Mouse (Mus musculus): ENCODE results near the gene H2afv.
"Not testable (repeated sequence)": the region's sequence is repeated elsewhere in the genome, so short reads cannot be mapped to it uniquely, and the experiment has no call there.

The H2afv gene

GRCm38 (mm10) chr11:6414751-6415550 is 29.3 kb downstream of the H2afv start, which contains the start of gene Ppia:
Gene Ppia (plus strand): TSS chr11:6415443.
- no peak for DNase-seq

DNA sequence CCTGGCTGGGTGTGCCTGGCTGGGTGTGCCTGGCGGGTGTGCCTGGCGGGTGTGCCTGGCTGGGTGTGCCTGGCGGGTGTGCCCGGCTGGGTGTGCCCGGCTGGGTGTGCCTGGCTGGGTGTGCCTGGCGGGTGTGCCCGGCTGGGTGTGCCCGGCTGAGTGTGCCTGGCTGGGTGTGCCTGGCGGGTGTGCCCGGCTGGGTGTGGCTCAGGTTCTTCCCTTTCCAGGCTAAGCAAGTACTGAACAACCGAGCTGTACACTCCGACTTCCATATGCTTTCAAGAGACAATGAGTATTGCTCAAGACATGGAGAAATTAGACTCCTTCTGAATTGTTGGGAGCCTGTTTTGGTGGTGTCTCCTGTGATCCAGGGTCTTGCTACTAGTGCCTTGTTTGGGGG is 31.0 kb downstream of the H2afv start:
- no peak for DNase-seq

DNA sequence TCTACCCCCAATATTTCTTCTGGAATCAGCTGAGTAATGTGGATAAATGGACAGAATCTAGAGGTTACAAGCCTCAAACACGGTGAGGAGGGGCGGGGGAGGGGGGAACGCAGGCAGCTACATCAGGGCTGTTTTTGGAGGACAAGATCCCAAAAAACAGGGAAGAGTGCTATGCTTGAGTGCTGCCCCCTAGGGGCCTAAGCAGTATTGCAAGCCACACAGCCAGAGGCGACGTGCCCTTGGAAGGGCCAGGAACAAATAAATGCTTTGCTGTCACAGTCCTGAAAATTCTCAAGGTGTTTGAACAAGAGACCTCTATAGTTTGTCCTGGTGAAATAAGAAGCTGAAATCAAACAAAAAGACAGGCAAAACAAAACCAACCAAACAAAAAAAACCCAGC is 32.6 kb downstream of the H2afv start:
- peak; percentile 80 for DNase-seq

DNA sequence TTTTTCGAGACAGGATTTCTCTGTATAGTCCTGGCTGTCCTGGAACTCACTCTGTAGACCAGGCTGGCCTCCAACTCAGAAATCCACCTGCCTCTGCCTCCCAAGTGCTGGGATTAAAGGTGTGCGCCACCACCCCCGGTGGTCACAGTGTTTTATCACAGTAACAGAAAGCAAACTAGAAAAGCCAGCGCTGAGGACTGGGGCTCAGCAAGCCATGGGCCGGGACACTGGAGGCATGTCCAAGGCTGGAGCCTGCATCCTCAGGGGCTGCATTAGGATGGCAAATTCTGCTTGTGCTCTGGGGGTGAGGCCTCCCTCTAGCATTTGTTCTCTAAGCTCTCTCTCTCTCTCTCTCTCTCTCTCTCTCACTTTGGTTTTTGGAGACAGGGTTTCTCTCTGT is 33.5 kb downstream of the H2afv start:
- not testable (repeated sequence) for DNase-seq

- peak; percentile 10 for DNase-seq
These were observed 34.1 kb downstream of the H2afv start for GRCm38 (mm10) chr11:6410050-6410602.

DNA sequence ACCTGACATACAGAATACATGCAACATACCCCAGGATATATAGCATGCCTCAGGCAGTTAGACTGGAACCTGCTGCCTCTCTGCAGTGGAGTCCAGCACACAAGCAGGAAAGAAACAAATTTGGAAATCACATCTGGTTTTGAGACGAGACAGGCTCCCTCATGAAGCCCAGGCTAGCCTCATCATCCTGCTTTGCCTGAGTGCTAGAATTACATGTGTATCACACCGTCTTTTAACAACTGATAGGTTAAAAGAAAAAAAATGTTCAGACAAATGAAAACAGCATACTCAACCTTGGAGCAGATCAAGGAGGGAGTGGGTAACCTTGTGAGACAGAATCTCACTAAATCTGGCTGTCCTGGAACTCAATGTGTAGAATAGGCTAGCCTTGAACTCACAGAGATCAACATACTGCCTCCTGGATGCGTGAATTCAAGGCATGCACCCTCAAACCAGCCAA is 37.1 kb downstream of the H2afv start:
- DNase-seq = no peak

- no peak for DNase-seq
These were observed 37.7 kb downstream of the H2afv start for GRCm38 (mm10) chr11:6406251-6407161.

DNA sequence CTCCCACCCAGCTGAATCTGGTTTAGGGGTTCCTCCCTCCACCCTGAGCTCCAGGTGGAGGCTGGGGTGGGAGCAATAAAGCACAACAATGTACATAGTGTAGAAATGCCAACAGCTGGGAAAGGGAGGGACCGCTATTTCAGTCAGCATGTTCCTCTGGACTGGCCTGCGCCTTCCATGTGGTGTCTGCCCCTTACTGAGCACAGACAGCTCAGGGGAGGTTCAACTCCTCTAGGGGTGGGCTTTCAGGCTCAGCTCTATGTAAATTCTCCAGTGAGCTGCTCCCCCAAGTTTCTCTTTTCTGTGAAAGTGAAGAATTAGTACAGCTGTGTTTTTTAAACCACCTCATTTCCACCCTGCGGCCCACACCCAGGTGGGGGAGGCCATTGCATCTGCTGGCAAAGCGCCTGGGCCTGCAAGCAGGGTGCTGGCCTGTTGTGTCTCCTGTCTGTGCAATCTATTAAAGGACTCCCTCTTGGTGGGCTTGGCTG is 38.6 kb downstream of the H2afv start:
- DNase-seq = no peak

DNA sequence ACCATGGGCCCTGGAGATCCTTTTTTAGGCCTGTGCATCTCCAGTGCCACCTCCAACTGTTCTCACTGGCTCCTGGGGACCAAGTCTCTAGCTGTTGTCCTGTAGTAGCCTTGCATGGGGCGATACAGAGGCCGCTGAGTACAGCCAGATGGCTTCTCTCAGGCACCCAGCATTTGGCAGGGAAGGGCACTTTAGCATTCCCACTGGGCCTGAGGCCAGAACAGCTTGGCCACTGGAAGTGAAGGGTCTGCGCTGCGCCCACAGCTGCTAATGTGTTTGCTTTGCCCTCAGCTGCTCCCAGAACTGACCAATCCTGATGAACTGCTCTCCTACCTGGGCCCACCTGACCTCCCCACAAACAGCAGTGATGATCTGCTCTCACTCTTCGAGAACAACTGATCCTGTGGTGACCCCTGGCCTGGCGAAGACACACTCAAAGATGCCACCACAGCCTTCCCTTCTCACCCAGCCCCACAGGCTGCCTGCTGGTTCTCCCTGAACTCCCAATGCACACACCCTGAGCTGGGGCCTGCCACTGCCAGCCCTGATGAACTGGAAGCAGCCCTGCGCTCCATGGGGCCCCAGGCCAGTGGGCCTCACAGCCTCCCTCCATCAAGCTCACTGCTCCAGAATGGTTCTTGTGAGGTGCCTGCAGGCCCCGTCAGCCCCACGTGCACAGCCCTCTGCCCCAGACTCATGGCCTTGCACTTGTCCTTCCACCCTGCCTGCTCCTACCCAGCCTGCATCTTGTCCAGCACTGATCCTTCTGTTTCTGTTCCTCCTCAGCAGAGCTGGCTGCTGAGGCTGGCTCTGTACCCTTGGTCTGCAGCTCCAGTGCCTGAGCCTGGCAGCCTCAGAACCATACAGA is 39.3 kb downstream of the H2afv start:
- DNase-seq = no peak

DNA sequence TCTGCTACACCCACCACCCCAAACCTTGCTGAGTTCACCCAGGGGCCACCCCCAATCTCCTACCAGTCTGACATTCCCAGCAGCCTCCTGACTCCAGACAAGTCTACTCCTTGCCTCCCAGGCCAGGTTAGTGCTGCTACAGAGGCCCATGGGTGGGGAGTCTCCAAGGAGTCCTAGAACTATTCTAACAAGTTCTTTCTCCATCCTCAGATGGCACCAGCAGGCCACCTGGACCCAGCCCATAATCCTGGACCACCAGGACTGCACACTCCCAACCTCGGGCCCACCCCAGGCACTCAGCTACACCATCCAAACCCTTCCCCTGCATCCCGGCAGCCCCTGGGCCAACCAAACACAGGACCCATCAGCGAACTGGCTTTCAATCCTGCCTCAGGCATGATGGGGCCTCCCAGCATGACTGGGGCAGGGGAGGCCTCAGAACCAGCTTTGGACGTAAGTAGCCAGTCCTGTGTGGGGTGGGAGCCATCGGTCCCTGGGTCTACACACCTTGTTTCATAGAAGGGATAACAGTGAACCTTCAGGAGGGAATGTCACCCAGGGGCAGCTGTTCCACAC is 40.3 kb downstream of the H2afv start:
- no peak for DNase-seq

DNA sequence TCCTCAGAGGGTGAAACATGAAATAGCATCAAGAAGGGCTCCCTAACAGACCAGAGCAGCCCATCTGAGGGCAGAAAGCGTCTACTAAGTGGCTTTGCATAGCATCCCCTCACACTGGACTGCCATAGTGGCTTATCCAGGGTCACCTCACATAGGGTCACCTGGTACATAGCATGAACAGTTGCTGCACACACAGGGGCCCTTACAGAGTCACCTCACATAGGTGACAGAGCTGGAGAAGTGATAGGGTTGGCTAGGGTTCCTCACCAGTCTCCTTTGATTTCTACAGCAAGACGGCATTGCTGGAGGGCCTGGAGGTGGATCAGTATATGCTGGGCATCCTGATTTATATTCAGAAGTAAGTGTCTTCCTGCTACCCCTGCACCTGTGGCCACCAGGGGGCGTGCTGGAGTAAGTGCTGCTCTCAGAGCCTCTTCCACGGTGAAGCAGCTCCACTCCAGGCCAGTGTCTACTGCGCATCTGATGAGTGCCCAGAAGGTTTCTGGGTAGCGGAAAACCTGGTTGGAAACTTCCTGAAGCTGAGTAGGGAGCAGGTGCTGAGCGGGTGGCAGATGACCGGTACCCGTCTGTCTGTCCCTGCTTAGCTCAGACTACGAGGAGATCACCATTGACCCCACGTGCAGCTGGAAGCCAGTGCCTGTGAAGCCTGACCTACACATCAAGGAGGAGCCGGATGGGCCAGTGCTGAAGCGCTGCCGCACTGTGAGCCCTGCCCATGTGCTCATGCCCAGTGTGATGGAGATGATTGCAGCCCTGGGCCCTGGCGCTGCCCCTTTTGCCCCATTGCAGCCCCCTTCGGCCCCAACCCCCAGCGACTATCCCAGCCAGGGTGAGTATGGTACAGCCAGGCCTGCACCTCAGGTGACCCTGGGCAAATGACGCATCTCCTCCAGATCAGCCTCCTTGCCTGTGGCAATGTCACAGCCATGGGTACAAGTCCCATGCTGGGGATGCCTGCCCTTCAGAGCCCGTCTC is 41.4 kb downstream of the H2afv start:
- peak; percentile 65 for DNase-seq

DNA sequence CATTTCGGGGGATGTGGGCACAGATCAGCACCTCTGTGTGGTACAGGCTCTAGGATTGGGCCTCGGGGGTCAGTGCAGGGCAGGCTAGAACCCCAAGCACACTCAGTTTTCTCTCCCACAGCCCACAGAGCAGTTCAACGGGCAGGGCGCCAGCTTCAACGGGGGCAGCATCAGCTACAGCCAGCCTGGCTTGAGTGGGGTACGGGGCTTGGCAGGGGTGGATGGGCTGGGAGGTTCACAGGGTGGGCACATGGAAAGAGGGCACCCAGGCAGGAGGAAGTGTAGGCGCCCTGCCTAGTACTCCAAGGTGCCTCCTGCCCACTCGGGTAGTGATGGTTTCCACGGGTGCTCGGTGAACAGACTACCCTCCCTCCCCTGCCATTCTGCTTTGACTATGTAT is 46.1 kb downstream of the H2afv start:
- DNase-seq = no peak

GRCm38 (mm10) chr11:6395565-6395964 is 48.7 kb downstream of the H2afv start:
- DNase-seq = no peak

DNA sequence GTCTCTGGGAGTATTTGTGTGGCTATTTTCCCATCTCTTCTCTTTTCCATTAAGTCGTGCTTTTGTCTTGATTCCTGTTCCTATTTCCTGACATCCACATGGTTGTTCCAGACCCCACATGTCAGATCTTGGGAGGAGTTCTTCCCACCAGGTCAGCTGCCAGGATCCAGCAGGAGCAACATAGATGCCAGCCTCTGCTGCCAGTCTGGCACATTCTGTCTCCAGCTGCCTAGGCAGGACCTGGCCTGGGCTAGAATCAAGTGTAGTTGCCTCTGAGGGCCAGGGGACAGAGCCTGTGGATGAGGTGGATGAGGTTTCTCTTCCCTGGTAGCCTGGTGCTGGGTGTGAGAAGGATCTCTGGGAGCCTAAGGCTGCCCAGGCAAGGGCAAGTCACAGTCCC is 50.4 kb downstream of the H2afv start:
- DNase-seq = no peak

- DNase-seq = no peak
These were observed 51.4 kb downstream of the H2afv start for GRCm38 (mm10) chr11:6392857-6393256.

DNA sequence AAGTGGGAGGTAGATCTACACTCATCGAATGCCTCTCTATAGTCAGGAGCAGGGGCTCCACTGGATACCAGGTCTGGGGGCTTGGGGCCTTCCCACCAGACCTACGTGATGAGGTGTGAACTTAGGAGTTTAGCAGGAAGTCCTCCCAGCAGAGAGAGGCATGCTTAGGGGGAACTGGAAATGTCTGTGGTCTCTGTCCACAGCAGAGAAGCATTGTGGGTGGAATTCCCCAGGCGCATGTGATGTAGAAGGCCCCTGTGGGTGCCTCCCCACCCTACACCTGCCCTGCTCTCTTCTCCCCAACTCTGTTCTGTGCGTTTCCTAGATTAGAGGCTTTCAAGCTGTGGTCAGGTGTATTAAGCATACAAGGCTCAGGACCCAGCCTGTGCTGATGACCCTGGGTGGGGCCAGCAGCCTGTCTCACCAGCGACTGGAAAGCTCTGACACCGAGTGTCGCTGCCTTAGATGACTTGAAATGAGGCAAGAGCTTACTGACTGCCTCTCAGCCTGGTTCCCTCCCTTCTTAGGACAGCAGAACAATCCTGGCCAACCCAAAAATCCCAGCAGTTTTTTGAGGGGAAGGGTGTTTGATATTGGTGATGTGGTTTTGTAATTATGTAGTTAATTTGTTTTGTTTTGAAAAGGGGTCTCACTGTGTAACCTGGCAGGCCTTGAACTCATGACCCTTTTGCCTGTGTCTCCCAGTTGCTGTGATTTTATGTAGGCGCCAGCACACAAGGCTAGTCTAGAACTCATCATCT is 52.5 kb downstream of the H2afv start:
- no peak for DNase-seq

GRCm38 (mm10) chr11:6390376-6391053 is 53.7 kb downstream of the H2afv start:
- DNase-seq = no peak

- peak; percentile 45 for DNase-seq
These were observed 54.7 kb downstream of the H2afv start for GRCm38 (mm10) chr11:6389483-6389921.
